ENCODE assay signal across 14 mouse cellular contexts in genomic region chr7:67384942-67385872, GRCm38 (mm10). TPM values are rescaled to one million over a fixed set of nuclear protein-coding genes. Genes with fewer than 3 reads are reported as not detected.
DNase-seq lines count a peak whose midpoint lies in the region; ATAC-seq lines count a peak whose summit lies in the region.
"Had no signal": no experiment of that assay in that cellular context is flagged by ENCODE, and none has a peak within 500 bp of the region (broad histone marks: within the 10 kb centered on the region; RNA-seq: fewer than 3 reads in every experiment).

No protein-coding gene starts in this region.

- no peak overlapping the region for H3K4me3 ChIP-seq in limb, embryonic 13.5 days
- H3K4me3 ChIP-seq in limb, embryonic 10.5 days: no peak overlapping the region
- H3K4me3 ChIP-seq in lung, embryonic 15.5 days: no peak overlapping the region
- no peak overlapping the region for H3K4me3 ChIP-seq in heart, embryonic 11.5 days (ENCODE audit: low read depth, low read length)
- H3K4me3 ChIP-seq: layer of hippocampus, adult 2 months; megakaryocyte, embryonic 14.5 days had no signal

- H3K4me2 ChIP-seq in limb, embryonic 13.5 days (replicated peaks): no peak overlapping the region
- H3K4me2 ChIP-seq in lung, embryonic 15.5 days: no peak overlapping the region
- no peak overlapping the region for H3K4me2 ChIP-seq in heart, embryonic 11.5 days

- WGBS in limb, embryonic 13.5 days: 67% methylated on average over 6 of the region's 6 CpGs
- WGBS in limb, embryonic 10.5 days: 88% methylated on average over 6 of the region's 6 CpGs
- 55% methylated on average over 6 of the region's 6 CpGs for WGBS in lung, embryonic 15.5 days
- WGBS in heart, embryonic 11.5 days (ENCODE audit: insufficient replicate concordance): 77% methylated on average over 6 of the region's 6 CpGs

- no peaks in the 10 kb centered on the region for H3K27me3 ChIP-seq in limb, embryonic 13.5 days
- no peaks in the 10 kb centered on the region for H3K27me3 ChIP-seq in limb, embryonic 10.5 days (ENCODE audit: low read depth, poor library complexity, severe bottlenecking)
- no peaks in the 10 kb centered on the region for H3K27me3 ChIP-seq in lung, embryonic 15.5 days
- H3K27me3 ChIP-seq in heart, embryonic 11.5 days (ENCODE audit: control insufficient read depth, insufficient read depth, low read length): no peaks in the 10 kb centered on the region

- peak; percentile 77 for ATAC-seq in limb, embryonic 13.5 days (ENCODE audit: low FRiP score, low read depth)
- peak; percentile 64 for ATAC-seq in lung, embryonic 15.5 days (ENCODE audit: borderline replicate concordance, extremely low read depth, low FRiP score, low TSS enrichment)
- ATAC-seq in heart, embryonic 11.5 days (replicated peaks; ENCODE audit: insufficient number of reproducible peaks, low FRiP score, low TSS enrichment): no peak
- ATAC-seq: intestine, embryonic 16.5 days had no signal

- H3K9me3 ChIP-seq in limb, embryonic 13.5 days: no peaks in the 10 kb centered on the region
- H3K9me3 ChIP-seq in limb, embryonic 10.5 days (replicated peaks): no peaks in the 10 kb centered on the region
- H3K9me3 ChIP-seq in lung, embryonic 15.5 days: no peaks in the 10 kb centered on the region
- no peaks in the 10 kb centered on the region for H3K9me3 ChIP-seq in heart, embryonic 11.5 days (replicated peaks; ENCODE audit: control insufficient read depth, low read length)
- H3K9me3 ChIP-seq: megakaryocyte, embryonic 14.5 days had no signal

- H3K9ac ChIP-seq in limb, embryonic 13.5 days: no peak overlapping the region
- H3K9ac ChIP-seq in lung, embryonic 15.5 days: no peak overlapping the region
- H3K9ac ChIP-seq in heart, embryonic 11.5 days (ENCODE audit: low read depth, low read length): no peak overlapping the region

- H3K27ac ChIP-seq in limb, embryonic 13.5 days: no peak overlapping the region
- H3K27ac ChIP-seq in limb, embryonic 10.5 days: no peak overlapping the region
- no peak overlapping the region for H3K27ac ChIP-seq in lung, embryonic 15.5 days
- H3K27ac ChIP-seq in heart, embryonic 11.5 days (ENCODE audit: low read depth, low read length): no peak overlapping the region
- H3K27ac ChIP-seq: layer of hippocampus, adult 2 months had no signal

- no peaks in the 10 kb centered on the region for H3K36me3 ChIP-seq in limb, embryonic 13.5 days
- H3K36me3 ChIP-seq in limb, embryonic 10.5 days: no peaks in the 10 kb centered on the region
- no peaks in the 10 kb centered on the region for H3K36me3 ChIP-seq in lung, embryonic 15.5 days
- no peaks in the 10 kb centered on the region for H3K36me3 ChIP-seq in heart, embryonic 11.5 days (ENCODE audit: control insufficient read depth, insufficient read depth, low read length)

- no peak for DNase-seq in limb, embryonic 10.5 days (ENCODE audit: low spot score)
- peak; percentile 87 to 90 for DNase-seq in adrenal gland, adult (ENCODE audit: inconsistent age in 2 of 2, low spot score in 1 of 2)
- DNase-seq in ovary, postnatal 36 days (ENCODE audit: low spot score): peak; percentile 69
- no peak for DNase-seq in layer of hippocampus, adult 8-10 months (ENCODE audit: low spot score in 2 of 2)
- no peak for DNase-seq in natural killer cell, adult 2 months (ENCODE audit: low spot score in 2 of 2)
- DNase-seq: cerebellum, postnatal 36 days; heart, adult 18-20 months; thymus, postnatal 25 days had no signal

- peaks cover 10% of the 10 kb centered on the region; the same call in 1 of the 2 replicates for H3K4me1 ChIP-seq in limb, embryonic 13.5 days
- no peaks in the 10 kb centered on the region for H3K4me1 ChIP-seq in limb, embryonic 10.5 days
- H3K4me1 ChIP-seq in lung, embryonic 15.5 days: no peaks in the 10 kb centered on the region; the same call in 1 of the 2 replicates
- peaks cover 4% of the 10 kb centered on the region; the same call in 1 of the 2 replicates for H3K4me1 ChIP-seq in heart, embryonic 11.5 days (ENCODE audit: control insufficient read depth, insufficient read depth, low read length)

RNA-seq across cellular contexts. Expression of gene Mef2a, which starts 12.5 kb away (rescaled TPM):
- 40.2 and 40.6 TPM in 2 replicates for polyA plus RNA-seq in limb, embryonic 13.5 days (2015; fragmentation: Nextera tagmentation; extraction: Ambion mirVana)
- 16.7 and 22.4 TPM in 2 replicates for polyA plus RNA-seq in limb, embryonic 10.5 days (2016; fragmentation: Nextera tagmentation; extraction: Ambion mirVana)
- polyA plus RNA-seq in lung, embryonic 15.5 days (2015; fragmentation: Nextera tagmentation; extraction: Ambion mirVana): 48.8 and 56.3 TPM in 2 replicates
- 100 to 1,000 TPM; 139 to 155 (median 150) TPM for total RNA-seq in layer of hippocampus, adult 8-10 months (2022)
- 66.4 and 72.5 TPM in 2 replicates for polyA plus RNA-seq in heart, embryonic 11.5 days (2014; fragmentation: Nextera tagmentation; extraction: Ambion mirVana)

Comparison
In these comparisons a context has a peak if more than half of its experiments do, and no peak if none do; other contexts are left out.
1. DNase-seq: peak in adrenal gland, adult (2 of 2) and ovary, postnatal 36 days (single experiment); none in limb, embryonic 10.5 days (single experiment), layer of hippocampus, adult 8-10 months (0 of 2) and natural killer cell, adult 2 months (0 of 2).